10 mouse cellular contexts compared by ENCODE assay signal in the genomic region with DNA sequence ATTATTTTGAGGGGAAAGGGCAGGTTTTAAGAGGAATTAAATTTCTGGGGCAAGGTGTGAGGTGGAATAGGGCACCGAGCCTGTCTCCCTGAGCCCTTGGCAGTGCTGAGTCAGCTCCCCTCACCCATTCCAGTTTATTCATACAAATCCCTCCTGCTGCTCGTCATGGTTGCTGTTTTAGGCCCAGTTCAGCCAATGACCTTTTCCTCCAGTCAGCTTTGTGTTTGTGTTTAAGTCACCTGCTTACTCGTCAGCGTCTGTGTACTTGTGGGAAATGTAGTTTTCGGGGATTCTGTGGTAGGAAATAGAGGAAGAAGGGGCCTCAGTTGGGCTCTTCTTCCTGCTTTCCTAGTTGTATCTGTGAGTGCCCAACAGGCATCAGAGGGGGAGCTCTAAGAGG. TPM values are rescaled to one million over a fixed set of nuclear protein-coding genes. Genes with fewer than 3 reads are reported as not detected.
DNase-seq lines count a peak whose midpoint lies in the region; ATAC-seq and TF ChIP-seq lines count a peak whose summit lies in the region.
"Had no signal": no experiment of that assay in that cellular context is flagged by ENCODE, and none has a peak within 500 bp of the region (broad histone marks: within the 10 kb centered on the region; RNA-seq: fewer than 3 reads in every experiment).

No protein-coding gene starts in this region.

- H3K4me2 ChIP-seq in heart, embryonic 13.5 days = peak overlapping the region; percentile 91; the same call in 1 of the 2 replicates
- no peak overlapping the region for H3K4me2 ChIP-seq in lung, postnatal 0 days (replicated peaks; ENCODE audit: low read depth, low read length)
- H3K4me2 ChIP-seq in stomach, embryonic 14.5 days (replicated peaks; ENCODE audit: low read depth, low read length) = no peak overlapping the region
- H3K4me2 ChIP-seq: liver, embryonic 15.5 days had no signal

- TF ChIP-seq CTCF in lung, postnatal 0 days (IDR thresholded peaks at IDR 0.05) = no peak
- TF ChIP-seq CTCF in bone marrow macrophage, adult 2 months (IDR thresholded peaks at IDR 0.05; ENCODE audit: low read depth, low read length) = no peak

- ATAC-seq in heart, embryonic 13.5 days (ENCODE audit: extremely low read depth, insufficient number of reproducible peaks, low FRiP score, low TSS enrichment) = no peak
- no peak for ATAC-seq in lung, postnatal 0 days
- ATAC-seq in stomach, embryonic 14.5 days (ENCODE audit: insufficient number of reproducible peaks, insufficient read depth, low FRiP score, low read depth) = no peak
- ATAC-seq: activated CD4-positive, CD25-positive, alpha-beta regulatory T cell, adult 4 months had no signal

- 57% methylated on average over 5 of the region's 5 CpGs for WGBS in heart, embryonic 13.5 days
- 46% methylated on average over 5 of the region's 5 CpGs for WGBS in lung, postnatal 0 days
- 39% methylated on average over 5 of the region's 5 CpGs for WGBS in stomach, embryonic 14.5 days

- H3K36me3 ChIP-seq in heart, embryonic 13.5 days = peaks cover 80% of the 10 kb centered on the region
- peaks cover 33% of the 10 kb centered on the region for H3K36me3 ChIP-seq in lung, postnatal 0 days (ENCODE audit: insufficient read depth, low read length)
- peaks cover 65% of the 10 kb centered on the region for H3K36me3 ChIP-seq in stomach, embryonic 14.5 days (ENCODE audit: control insufficient read depth, insufficient read depth, low read length)

- H3K27ac ChIP-seq in heart, embryonic 13.5 days (replicated peaks) = peak overlapping the region; percentile 99
- no peak overlapping the region for H3K27ac ChIP-seq in lung, postnatal 0 days (ENCODE audit: low read length)
- peak overlapping the region; percentile 56 for H3K27ac ChIP-seq in bone marrow macrophage, adult 2 months (ENCODE audit: insufficient read depth, low read depth, low read length)
- peak overlapping the region; percentile 94 for H3K27ac ChIP-seq in stomach, embryonic 14.5 days (ENCODE audit: low read length)

- peak overlapping the region; percentile 92 for H3K9ac ChIP-seq in heart, embryonic 13.5 days
- no peak overlapping the region for H3K9ac ChIP-seq in lung, postnatal 0 days (replicated peaks; ENCODE audit: low read depth)
- H3K9ac ChIP-seq in stomach, embryonic 14.5 days (replicated peaks; ENCODE audit: low read depth, low read length) = no peak overlapping the region
- H3K9ac ChIP-seq: liver, embryonic 15.5 days had no signal

- TF ChIP-seq EP300 in lung, postnatal 0 days (IDR thresholded peaks at IDR 0.05) = no peak

- DNase-seq in heart, postnatal 14 days = no peak
- peak; percentile 50 for DNase-seq in lung, postnatal 0 days (ENCODE audit: low spot score)
- no peak for DNase-seq in lung, postnatal 25 days (ENCODE audit: low spot score)
- DNase-seq in cerebellum, postnatal 25 days = no peak
- no peak for DNase-seq in layer of hippocampus, adult 9-10 months (ENCODE audit: low spot score)

- H3K4me3 ChIP-seq in heart, embryonic 13.5 days = 0 out of 2 replicates have a peak overlapping the region, but pooled peaks have one; percentile 69
- no peak overlapping the region for H3K4me3 ChIP-seq in lung, postnatal 0 days (ENCODE audit: low read depth, low read length)
- no peak overlapping the region for H3K4me3 ChIP-seq in bone marrow macrophage, adult 2 months (ENCODE audit: insufficient read depth, low read length)
- no peak overlapping the region for H3K4me3 ChIP-seq in stomach, embryonic 14.5 days (ENCODE audit: low read depth, low read length)
- H3K4me3 ChIP-seq: liver, embryonic 15.5 days had no signal

- peaks cover 38% of the 10 kb centered on the region for H3K4me1 ChIP-seq in heart, embryonic 13.5 days
- no peaks in the 10 kb centered on the region for H3K4me1 ChIP-seq in lung, postnatal 0 days (ENCODE audit: insufficient read depth, low read depth, low read length)
- peaks cover 21% of the 10 kb centered on the region for H3K4me1 ChIP-seq in bone marrow macrophage, adult 2 months (ENCODE audit: control insufficient read depth, insufficient read depth, low read length)
- peaks cover 23% of the 10 kb centered on the region for H3K4me1 ChIP-seq in stomach, embryonic 14.5 days (ENCODE audit: control insufficient read depth, insufficient read depth, low read length)

- intact Hi-C loops in heart, postnatal 14 days (cut with DNase I) = no loop called here

- no peaks in the 10 kb centered on the region for H3K9me3 ChIP-seq in heart, embryonic 13.5 days
- no peaks in the 10 kb centered on the region for H3K9me3 ChIP-seq in lung, postnatal 0 days (ENCODE audit: low read length)
- no peaks in the 10 kb centered on the region for H3K9me3 ChIP-seq in stomach, embryonic 14.5 days (ENCODE audit: control insufficient read depth, low read depth, low read length)
- H3K9me3 ChIP-seq: liver, embryonic 15.5 days had no signal

- no peaks in the 10 kb centered on the region for H3K27me3 ChIP-seq in heart, embryonic 13.5 days (replicated peaks)
- no peaks in the 10 kb centered on the region for H3K27me3 ChIP-seq in lung, postnatal 0 days (replicated peaks; ENCODE audit: insufficient read depth, low read length)
- H3K27me3 ChIP-seq in stomach, embryonic 14.5 days (ENCODE audit: control insufficient read depth, insufficient read depth, low read length) = no peaks in the 10 kb centered on the region
- H3K27me3 ChIP-seq: liver, embryonic 15.5 days had no signal

- TF ChIP-seq POLR2A in bone marrow macrophage, adult 2 months (IDR thresholded peaks at IDR 0.05; ENCODE audit: borderline replicate concordance, low read depth, low read length) = no peak

RNA-seq across cellular contexts. Expression of a gene that starts 4.6 kb away (rescaled TPM):
- polyA plus RNA-seq in heart, embryonic 13.5 days (2015; fragmentation: Nextera tagmentation; extraction: Ambion mirVana) = 1,202 and 1,344 TPM in 2 replicates
- 100 to 1,000 TPM; 357 to 392 TPM for total RNA-seq in heart, postnatal 14 days (2021)
- 1,888 and 2,049 TPM in 2 replicates for polyA plus RNA-seq in lung, postnatal 0 days (2015; fragmentation: Nextera tagmentation; extraction: Ambion mirVana)
- 1,186 and 1,257 TPM in 2 replicates for polyA plus RNA-seq in bone marrow macrophage, adult 2 months (2012; ENCODE audit: insufficient read depth, insufficient read length, missing spikeins)
- 1,824 and 1,933 TPM in 2 replicates for polyA plus RNA-seq in stomach, embryonic 14.5 days (2014; fragmentation: Nextera tagmentation; extraction: Ambion mirVana)

RNA-seq across cellular contexts. Expression of a gene that starts 9.1 kb away (rescaled TPM):
- 3.2 and 4.5 TPM in 2 replicates for polyA plus RNA-seq in heart, embryonic 13.5 days (2015; fragmentation: Nextera tagmentation; extraction: Ambion mirVana)
- total RNA-seq in heart, postnatal 14 days (2021) = 1 to 10 TPM; 3.3 to 4.3 TPM
- polyA plus RNA-seq in lung, postnatal 0 days (2015; fragmentation: Nextera tagmentation; extraction: Ambion mirVana) = 5.5 and 5.9 TPM in 2 replicates
- 2.5 and 3.9 TPM in 2 replicates for polyA plus RNA-seq in bone marrow macrophage, adult 2 months (2012; ENCODE audit: insufficient read depth, insufficient read length, missing spikeins)
- polyA plus RNA-seq in stomach, embryonic 14.5 days (2014; fragmentation: Nextera tagmentation; extraction: Ambion mirVana) = 3.2 and 3.4 TPM in 2 replicates

RNA-seq across cellular contexts. Expression of a gene that starts 30.3 kb away (rescaled TPM):
- polyA plus RNA-seq in heart, embryonic 13.5 days (2015; fragmentation: Nextera tagmentation; extraction: Ambion mirVana) = 55.2 and 57.1 TPM in 2 replicates
- 10 to 100 TPM; 76.6 to 80.5 TPM for total RNA-seq in heart, postnatal 14 days (2021)
- 28.9 and 33.0 TPM in 2 replicates for polyA plus RNA-seq in lung, postnatal 0 days (2015; fragmentation: Nextera tagmentation; extraction: Ambion mirVana)
- polyA plus RNA-seq in bone marrow macrophage, adult 2 months (2012; ENCODE audit: insufficient read depth, insufficient read length, missing spikeins) = 101 and 105 TPM in 2 replicates
- polyA plus RNA-seq in stomach, embryonic 14.5 days (2014; fragmentation: Nextera tagmentation; extraction: Ambion mirVana) = 109 and 110 TPM in 2 replicates

RNA-seq across cellular contexts. Expression of a gene that starts 36.3 kb away (rescaled TPM):
- polyA plus RNA-seq in heart, embryonic 13.5 days (2015; fragmentation: Nextera tagmentation; extraction: Ambion mirVana) = 17.2 and 17.3 TPM in 2 replicates
- total RNA-seq in heart, postnatal 14 days (2021) = 10 to 100 TPM; 22.3 to 23.6 TPM
- polyA plus RNA-seq in lung, postnatal 0 days (2015; fragmentation: Nextera tagmentation; extraction: Ambion mirVana) = 31.1 and 38.2 TPM in 2 replicates
- 179 and 197 TPM in 2 replicates for polyA plus RNA-seq in bone marrow macrophage, adult 2 months (2012; ENCODE audit: insufficient read depth, insufficient read length, missing spikeins)
- polyA plus RNA-seq in stomach, embryonic 14.5 days (2014; fragmentation: Nextera tagmentation; extraction: Ambion mirVana) = 25.8 and 28.9 TPM in 2 replicates

RNA-seq across cellular contexts. Expression of a gene that starts 58.2 kb away (rescaled TPM):
- 7.6 and 9.4 TPM in 2 replicates for polyA plus RNA-seq in heart, embryonic 13.5 days (2015; fragmentation: Nextera tagmentation; extraction: Ambion mirVana)
- 1 to 10 TPM; 7.0 to 8.4 TPM for total RNA-seq in heart, postnatal 14 days (2021)
- 13.6 and 15.3 TPM in 2 replicates for polyA plus RNA-seq in lung, postnatal 0 days (2015; fragmentation: Nextera tagmentation; extraction: Ambion mirVana)
- polyA plus RNA-seq in bone marrow macrophage, adult 2 months (2012; ENCODE audit: insufficient read depth, insufficient read length, missing spikeins) = 9.6 and 15.4 TPM in 2 replicates
- polyA plus RNA-seq in stomach, embryonic 14.5 days (2014; fragmentation: Nextera tagmentation; extraction: Ambion mirVana) = 8.8 and 10.7 TPM in 2 replicates
